Mouse (Mus musculus) hindlimb bud, embryonic 11.5 days (tissue): Measurements from ENCODE around the gene Idi2.
A peak's percentile ranks its signal among the peaks of the same experiment; 100 is the strongest.
"Not testable (repeated sequence)": the region's sequence is repeated elsewhere in the genome, so short reads cannot be mapped to it uniquely, and the experiment has no call there.

Source experiments
- DNase-seq: peaks from one replicate; pipeline ENCODE4 v3.0.0-alpha.2; 2012; ENCODE audit warnings: low read depth, low spot score; ENCODE audit errors: extremely low spot score

Idi2 gene

DNA sequence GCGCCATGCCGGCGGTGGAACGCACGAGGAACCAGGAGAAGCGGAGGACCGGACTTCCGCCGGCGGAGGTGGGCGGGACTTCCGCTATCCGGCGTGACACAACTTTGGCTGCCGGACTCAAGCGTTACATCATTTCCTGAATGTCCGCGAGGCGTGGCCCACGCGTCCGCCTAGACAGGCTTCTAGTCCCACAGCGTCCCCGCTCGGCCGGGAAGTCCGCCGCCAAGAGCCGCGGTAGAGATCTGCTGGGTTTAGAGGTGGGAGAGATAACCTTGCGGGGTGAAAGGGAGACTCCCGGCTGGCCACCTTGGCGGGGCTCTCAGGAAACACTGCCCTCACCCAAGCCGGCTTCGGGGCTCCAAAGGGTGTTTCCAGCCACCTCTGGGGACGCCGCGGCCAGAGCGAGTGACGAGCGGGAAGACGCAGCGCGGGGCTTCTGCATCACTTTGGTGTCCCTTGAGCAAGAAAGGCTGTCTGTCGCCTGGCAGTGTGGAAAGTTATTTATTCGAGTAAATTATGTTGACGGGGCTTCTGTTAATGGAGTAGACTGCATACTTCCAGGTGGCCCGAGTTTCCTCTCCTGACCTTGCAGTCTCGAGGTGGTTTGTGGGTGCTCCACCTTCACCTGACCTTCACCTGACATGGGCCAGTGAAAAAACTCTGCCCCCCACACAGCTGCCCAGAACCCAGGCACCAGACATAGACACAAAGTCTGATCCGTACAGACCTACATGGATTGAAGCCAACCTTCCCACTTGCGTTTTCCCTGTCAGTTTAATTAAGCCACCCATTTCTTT is 43.5 kb downstream of the Idi2 start, which contains the start of gene Gtpbp4:
TSS of gene Gtpbp4 (minus strand) at position 94 of the 797 bp plus-strand sequence.
- peak; percentile 79 for DNase-seq

DNA sequence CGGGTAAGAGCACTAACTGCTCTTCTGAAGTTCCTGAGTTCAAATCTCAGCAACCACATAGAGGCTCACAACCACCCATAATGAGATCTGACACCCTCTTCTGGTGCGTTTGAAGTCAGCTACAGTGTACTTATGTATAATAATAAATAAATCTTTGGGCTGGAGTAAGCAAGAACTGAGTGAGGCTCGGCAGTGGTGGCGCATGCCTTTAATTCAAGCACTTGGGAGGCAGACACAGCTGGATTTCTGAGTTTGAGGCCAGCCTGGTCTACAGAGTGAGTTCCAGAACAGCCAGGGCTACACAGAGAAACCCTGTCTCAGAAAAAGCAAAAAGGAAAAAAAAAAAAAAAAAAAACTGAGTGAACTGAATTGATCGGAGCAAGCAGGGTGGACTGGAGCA is 44.6 kb downstream of the Idi2 start:
- not testable (repeated sequence) for DNase-seq

DNA sequence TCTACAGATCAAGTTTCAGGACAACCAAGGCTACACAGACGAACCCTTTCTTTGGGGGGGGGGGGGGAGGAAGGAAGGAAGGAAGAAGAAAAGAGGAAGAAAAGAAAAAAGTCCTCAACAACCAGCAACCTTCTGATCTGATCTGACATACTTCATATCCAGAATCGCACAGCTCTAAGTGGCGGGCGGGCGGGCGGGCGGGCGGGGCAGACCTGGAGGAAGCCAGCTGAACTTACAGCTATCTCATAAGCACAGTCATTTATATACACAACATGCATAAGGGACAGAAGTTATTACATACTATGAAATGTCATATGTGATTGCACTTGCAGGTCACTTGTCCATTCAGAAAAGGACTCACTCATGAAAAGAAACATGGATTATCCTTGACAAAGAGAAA is 46.8 kb downstream of the Idi2 start:
- DNase-seq: no peak

DNA sequence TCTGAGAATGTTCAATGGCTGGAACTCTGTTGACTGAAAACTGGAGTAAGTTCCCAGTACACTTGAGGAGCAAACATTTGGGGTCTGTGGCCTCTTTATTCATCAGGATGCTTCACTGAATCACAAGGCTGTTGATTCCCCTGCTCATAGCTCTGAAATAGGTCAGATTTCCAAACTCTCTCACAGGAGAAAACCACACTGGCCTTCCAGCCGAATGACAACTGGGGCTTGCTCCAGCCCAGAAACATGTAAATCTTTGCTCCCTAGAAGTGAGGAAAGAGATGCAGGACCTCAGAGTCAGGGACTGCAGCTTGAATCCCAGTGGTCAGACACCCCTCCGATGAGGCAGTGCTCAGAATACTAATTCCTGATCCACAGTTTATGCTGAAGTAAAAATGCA is 50.6 kb downstream of the Idi2 start:
- no peak for DNase-seq
